Mouse (Mus musculus): ENCODE results near the gene Gm49358.
A peak's percentile ranks its signal among the peaks of the same experiment; 100 is the strongest.

Gene Gm49358

GRCm38 (mm10) chr10:86763672-86764071 lies at the start of gene Gm49358:
Gene Gm49358, plus strand, starts transcription at chr10:86763972.
- no peak for DNase-seq

GRCm38 (mm10) chr10:86727548-86727980 lies 36.2 kb upstream of the Gm49358 start:
- DNase-seq: no peak

DNA sequence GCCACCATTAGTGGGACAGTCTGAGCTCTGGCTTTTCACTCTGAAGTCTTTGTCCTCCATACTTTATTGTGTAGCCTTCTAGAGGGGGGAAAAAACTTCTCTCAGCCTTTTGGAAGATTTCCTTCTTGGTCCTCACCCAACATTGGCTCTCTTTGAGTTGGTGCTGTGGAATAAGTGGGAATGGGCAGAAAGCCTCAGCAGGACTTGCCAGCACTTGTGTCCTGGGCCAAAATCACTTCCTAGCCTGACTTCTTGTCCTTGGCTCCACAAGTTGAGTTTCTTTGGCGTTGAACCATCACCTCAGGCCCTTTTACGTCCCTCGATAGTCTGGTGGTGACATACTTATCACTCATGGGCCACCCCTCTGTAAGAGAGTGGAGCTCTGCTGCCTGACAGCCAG lies 35.6 kb upstream of the Gm49358 start:
- DNase-seq: no peak

- DNase-seq: peak; percentile 86
These were observed 32.8 kb upstream of the Gm49358 start for GRCm38 (mm10) chr10:86730823-86731499.

DNA sequence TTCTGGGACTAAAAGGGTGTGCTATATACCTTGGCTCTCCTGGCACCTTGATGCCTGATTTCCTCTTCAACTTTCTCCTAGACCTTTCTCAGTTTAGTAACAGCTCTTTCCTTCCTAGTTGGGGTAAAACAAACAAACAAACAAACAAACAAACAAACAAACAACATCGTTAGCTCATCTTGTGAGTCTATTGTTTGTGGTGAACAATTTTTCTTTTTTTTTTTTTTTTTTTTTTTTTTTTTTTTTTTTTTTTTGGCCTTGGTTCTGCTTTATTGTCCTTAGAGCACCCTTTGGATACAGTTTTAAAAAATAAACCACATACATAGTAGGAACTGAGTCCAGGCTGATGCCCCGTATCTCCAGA lies 32.3 kb upstream of the Gm49358 start:
- no peak for DNase-seq

- DNase-seq: no peak
These were observed 28.7 kb upstream of the Gm49358 start for GRCm38 (mm10) chr10:86735036-86735435.

GRCm38 (mm10) chr10:86742918-86743317 lies 20.9 kb upstream of the Gm49358 start:
- no peak for DNase-seq

DNA sequence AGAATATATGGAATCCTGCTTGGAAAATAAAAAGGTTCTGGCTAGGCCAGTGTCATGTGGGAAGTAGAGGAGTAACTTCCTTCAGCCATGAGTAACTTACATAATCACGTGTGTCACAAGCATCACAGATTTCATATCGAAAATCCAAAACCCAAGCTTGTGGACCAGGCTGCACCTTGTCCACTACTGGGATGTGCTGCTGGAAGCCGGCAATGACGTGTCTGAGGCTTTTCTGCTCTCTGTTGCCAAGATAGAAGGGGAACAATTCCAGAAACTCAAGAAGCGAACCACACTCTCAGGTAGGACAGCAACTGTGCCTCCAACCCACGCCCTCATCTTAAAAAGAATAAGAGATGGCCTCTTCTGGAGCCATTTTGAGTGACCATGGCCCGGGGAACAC lies 19.5 kb upstream of the Gm49358 start:
- DNase-seq: no peak

GRCm38 (mm10) chr10:86755816-86756502 lies 7.8 kb upstream of the Gm49358 start:
- DNase-seq: no peak

- DNase-seq: no peak
These were observed 6.0 kb upstream of the Gm49358 start for GRCm38 (mm10) chr10:86757724-86758123.

- no peak for DNase-seq
These were observed 5.6 kb upstream of the Gm49358 start for GRCm38 (mm10) chr10:86758211-86758610.

DNA sequence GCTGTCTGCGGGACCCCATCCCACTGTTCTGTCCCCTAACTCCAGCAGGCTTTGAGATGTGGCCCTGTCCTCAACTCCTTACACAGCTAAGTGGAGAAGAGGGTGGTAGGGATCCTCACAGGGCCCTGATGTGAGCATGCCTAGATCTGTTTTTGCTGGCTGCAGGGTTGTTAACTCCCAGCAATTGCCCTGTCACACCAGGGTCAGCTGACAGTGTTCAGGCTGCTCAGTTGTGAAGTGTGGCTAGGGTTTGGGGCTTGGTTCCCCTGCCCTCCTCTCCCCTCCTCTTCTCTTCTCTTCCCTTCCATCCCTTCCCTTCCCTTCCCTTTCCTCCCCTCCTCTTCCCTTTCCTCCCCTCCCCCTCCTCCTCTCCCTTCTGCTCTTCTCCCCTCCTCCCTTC lies 2.5 kb upstream of the Gm49358 start:
- DNase-seq: no peak

DNA sequence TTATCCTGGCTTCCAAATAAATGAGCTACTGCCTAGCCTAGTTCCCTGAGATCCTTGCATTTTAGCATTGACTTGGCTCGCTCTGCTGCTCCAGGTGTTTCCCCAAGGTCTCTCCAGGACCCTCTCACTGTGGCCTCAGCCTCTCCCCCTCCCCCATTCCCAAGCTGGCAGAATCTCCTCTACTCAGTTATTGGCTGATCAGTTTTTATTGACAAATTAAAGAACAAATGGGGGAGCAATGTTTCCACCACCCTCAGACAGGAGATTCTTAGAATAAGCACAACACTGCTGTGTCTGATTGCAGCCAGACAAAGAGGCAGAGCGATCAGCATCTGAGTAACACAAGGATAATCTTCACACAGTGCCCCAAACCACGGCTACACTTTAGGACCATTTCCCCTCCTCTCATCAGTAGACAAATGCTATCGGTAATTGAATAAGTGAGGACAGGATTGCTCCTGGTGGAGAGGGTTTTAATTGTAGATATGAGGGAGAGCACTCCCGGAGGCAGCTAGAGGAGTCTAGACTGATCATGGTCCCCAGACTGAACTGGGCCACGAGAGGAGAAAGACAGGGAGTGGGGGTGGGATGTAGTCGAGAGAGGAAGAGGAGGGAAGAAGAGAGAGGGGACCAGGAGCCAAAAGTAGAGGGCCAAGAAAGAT lies 1.9 kb upstream of the Gm49358 start:
- no peak for DNase-seq

GRCm38 (mm10) chr10:86762384-86762730 lies 1.4 kb upstream of the Gm49358 start:
- DNase-seq: no peak

GRCm38 (mm10) chr10:86765344-86765966 lies 1.7 kb downstream of the Gm49358 start:
- no peak for DNase-seq

DNA sequence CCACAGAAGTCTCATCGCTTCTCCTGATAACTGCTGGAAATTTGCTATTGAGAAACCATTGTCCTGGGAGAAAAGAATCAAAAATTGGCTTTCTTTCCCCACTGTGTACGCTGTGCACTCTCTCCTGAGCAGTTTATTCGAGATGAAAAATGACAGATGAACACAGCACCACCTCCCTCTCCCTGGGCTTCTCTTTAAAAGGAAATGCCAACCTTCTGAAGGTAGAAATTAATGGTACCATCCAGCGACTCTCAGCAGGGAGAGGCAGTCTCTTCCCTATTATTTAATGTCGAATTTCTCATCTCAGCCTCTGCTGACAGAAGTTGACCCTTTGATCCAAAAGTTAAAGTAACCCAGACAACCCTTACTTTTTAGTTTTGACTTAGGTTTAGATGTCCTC lies 5.4 kb downstream of the Gm49358 start:
- DNase-seq: no peak

DNA sequence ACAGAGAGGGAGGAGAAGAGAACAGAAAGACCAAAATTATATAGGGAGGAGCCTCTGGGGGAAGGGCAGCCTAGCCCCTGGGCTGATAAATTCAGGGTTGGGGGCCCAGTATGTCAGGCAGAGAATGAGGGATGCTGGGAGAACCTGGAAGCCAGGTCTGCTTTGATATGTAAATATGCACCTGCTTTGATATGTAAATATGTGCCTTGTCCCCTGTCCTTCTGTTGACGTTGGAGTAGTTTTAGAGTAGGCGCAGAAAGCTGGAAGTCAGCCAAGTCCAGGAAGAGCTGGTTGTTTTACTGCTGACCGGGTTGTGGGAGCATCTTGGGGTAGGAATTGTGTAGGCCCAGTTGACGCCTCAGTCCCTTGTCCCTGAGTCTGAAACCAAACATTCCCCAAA lies 6.0 kb downstream of the Gm49358 start:
- no peak for DNase-seq

- no peak for DNase-seq
These were observed 7.9 kb downstream of the Gm49358 start for GRCm38 (mm10) chr10:86771701-86772100.

DNA sequence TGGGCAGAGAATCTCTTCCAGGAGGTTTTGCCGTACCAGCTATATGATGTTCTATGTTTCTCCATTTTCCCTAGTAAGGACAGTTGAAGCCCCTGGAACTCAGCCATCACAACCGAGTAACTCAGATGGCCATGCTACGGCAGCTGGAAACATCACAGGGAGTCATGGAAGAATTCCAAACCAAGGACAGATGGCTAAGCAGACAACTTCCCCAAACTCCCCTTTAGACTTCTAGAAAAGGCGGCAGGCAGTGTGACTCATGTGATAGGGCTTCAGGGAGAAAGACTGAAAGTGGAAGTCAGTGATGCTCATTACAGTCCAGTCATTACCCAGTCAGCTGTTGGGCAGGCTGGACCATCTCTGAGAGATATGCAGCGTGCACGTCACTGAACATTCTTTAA lies 8.5 kb downstream of the Gm49358 start:
- no peak for DNase-seq

- DNase-seq: no peak
These were observed 9.6 kb downstream of the Gm49358 start for GRCm38 (mm10) chr10:86773360-86773759.

GRCm38 (mm10) chr10:86776281-86776680 lies 12.5 kb downstream of the Gm49358 start:
- no peak for DNase-seq

GRCm38 (mm10) chr10:86777614-86778319 lies 14.0 kb downstream of the Gm49358 start:
- DNase-seq: no peak

Measured in cerebellum, adult 9-10 months (tissue).